Mouse (Mus musculus) forebrain, embryonic 10.5 days (tissue): ENCODE measurements around the gene Gm28778. TPM values are rescaled to one million over a fixed set of nuclear protein-coding genes. Genes with fewer than 3 reads are reported as not detected.
"Not testable (repeated sequence)": the region's sequence is repeated elsewhere in the genome, so short reads cannot be mapped to it uniquely, and the experiment has no call there.

ENCODE experiments used
- DNase-seq: peaks from one replicate; pipeline ENCODE4 v3.0.0-alpha.2; 2017; ENCODE audit warnings: low spot score; ENCODE audit errors: extremely low spot score
- H3K27ac ChIP-seq: fragments of 300-500 bp; sonication (generic); 2 replicates; pipeline ENCODE4 v1.5.1; 2016; ENCODE audit warnings: mild to moderate bottlenecking
- H3K27me3 ChIP-seq: fragments of 300-500 bp; sonication (generic); 2 replicates; pipeline ENCODE4 v1.6.1; 2016; ENCODE audit warnings: mild to moderate bottlenecking; ENCODE audit not compliant: poor library complexity, severe bottlenecking
- H3K36me3 ChIP-seq: fragments of 300-500 bp; sonication (generic); replicated peaks from 2 replicates; pipeline ENCODE4 v1.6.1; 2016; ENCODE audit warnings: mild to moderate bottlenecking, moderate library complexity
- H3K4me1 ChIP-seq: fragments of 300-500 bp; sonication (generic); 2 replicates; pipeline ENCODE4 v1.6.1; 2016
- H3K4me3 ChIP-seq: fragments of 300-500 bp; sonication (generic); 2 replicates; pipeline ENCODE4 v1.5.1; 2016; ENCODE audit warnings: mild to moderate bottlenecking, moderate library complexity
- H3K9me3 ChIP-seq: fragments of 300-500 bp; sonication (generic); 2 replicates; pipeline ENCODE4 v1.6.1; 2016; ENCODE audit warnings: mild to moderate bottlenecking, moderate library complexity
- WGBS: fragments of 180-500 bp; shearing (Covaris S2); methylation state at CpG from one replicate; pipeline ENCODE4 v1.1.7; 2016; 5-methylcytosine and 5-hydroxymethylcytosine counted together
- polyA plus RNA-seq: library from polyadenylated mRNA; unstranded; fragments of >200 nt; fragmentation: Nextera tagmentation; extraction: Ambion mirVana; gene quantifications from 2 replicates; pipeline ENCODE4 v1.2.1, GENCODE M21; 2016

Gm28778 gene
- polyA plus RNA-seq, 1 experiment from 2014 or later, result not detected

DNA sequence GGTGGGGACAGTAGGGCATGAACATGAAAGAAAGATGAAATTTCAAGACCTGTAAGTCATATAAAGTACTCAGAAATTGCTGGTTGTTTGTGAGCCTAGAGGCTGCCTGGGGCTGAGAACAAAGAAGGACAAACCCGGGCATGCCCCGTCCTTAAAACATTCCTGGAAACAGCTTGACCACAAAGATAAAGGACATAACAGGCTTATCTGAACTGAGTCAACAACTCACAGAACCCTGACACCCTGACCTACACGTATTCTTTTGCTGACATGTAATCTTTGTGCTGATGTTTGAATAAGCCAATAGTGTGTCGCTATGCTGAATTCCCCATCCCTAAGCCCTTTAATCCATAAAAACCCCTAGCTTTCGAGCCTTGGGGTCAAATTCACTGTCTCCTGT lies 36.6 kb downstream of the Gm28778 start:
- 79% methylated on average over 5 of the region's 5 CpGs for WGBS
- not testable (repeated sequence) for H3K36me3 ChIP-seq, DNase-seq, H3K4me1 ChIP-seq, H3K27ac ChIP-seq, H3K27me3 ChIP-seq, H3K4me3 ChIP-seq, H3K9me3 ChIP-seq

DNA sequence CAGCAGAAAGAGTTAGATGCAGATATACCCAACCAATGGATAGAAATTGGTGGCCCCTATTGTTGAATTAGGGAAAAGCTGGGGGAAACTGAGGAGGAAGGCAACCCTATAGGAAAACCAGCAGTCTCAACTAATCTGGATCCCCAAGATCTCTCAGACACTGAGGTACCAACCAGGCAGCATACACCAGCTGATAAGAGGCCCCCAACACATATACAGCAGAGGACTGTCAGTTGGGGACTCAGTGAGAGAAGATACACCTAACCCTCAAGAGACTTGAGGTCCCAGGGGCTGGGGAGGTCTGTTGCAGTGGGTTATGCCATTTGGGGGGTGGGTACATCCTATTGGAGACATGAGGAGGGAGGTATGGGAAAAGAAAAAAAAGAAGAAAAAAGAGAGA lies 38.6 kb downstream of the Gm28778 start:
- Histone ChIP-seq H3K4me3 (no peak overlapping the region), H3K27me3 (no peaks in the 10 kb centered on the region), H3K27ac (no peak overlapping the region), H3K9me3 (peaks cover under 1% of the 10 kb centered on the region; the same call in 1 of the 2 replicates), H3K4me1 (no peaks in the 10 kb centered on the region), H3K36me3 (peaks cover 4% of the 10 kb centered on the region)
- no peak for DNase-seq

DNA sequence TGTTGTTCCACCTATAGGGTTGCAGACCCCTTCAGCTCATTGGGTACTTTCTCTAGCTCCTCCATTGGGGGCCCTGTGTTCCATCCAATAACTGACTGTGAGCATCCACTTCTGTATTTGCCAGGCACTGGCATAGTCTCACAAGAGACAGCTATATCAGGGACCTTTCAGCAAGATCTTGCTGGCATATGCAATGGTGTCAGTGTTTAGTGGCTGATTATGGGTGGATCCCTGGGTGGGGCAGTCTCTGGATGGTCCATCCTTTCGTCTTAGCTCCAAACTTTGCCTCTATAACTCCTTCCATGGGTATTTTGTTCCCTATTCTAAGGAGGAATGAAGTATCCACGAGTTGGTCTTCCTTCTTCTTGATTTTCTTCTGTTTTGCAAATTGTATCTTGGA lies 40.5 kb downstream of the Gm28778 start:
- peaks cover 24% of the 10 kb centered on the region for H3K36me3 ChIP-seq
- H3K9me3 ChIP-seq, result peaks cover 19% of the 10 kb centered on the region; the same call in 1 of the 2 replicates
- not testable (repeated sequence) for H3K4me1 ChIP-seq, H3K27me3 ChIP-seq, H3K27ac ChIP-seq, DNase-seq, H3K4me3 ChIP-seq
- 77% methylated on average over 2 of the region's 2 CpGs for WGBS

DNA sequence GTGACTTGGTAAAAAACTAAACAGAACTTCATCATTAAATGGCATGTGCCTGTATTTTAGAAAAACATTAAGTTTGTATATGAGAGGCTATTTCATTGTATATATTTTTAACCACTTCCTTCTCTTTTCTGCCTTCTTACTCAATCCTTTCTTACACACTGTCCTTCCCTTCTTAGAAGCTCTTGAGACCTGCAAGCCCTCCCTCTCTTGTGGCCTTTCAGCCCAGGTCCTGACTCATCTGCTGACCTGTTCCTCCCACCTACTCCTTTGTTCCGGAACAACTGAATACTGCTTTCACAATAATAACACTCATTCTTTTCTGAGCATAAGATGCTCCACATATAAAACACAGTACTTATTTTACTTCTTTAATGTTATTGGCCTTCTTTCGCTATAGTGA lies 44.2 kb downstream of the Gm28778 start:
- H3K36me3 ChIP-seq, result peaks cover 60% of the 10 kb centered on the region

DNA sequence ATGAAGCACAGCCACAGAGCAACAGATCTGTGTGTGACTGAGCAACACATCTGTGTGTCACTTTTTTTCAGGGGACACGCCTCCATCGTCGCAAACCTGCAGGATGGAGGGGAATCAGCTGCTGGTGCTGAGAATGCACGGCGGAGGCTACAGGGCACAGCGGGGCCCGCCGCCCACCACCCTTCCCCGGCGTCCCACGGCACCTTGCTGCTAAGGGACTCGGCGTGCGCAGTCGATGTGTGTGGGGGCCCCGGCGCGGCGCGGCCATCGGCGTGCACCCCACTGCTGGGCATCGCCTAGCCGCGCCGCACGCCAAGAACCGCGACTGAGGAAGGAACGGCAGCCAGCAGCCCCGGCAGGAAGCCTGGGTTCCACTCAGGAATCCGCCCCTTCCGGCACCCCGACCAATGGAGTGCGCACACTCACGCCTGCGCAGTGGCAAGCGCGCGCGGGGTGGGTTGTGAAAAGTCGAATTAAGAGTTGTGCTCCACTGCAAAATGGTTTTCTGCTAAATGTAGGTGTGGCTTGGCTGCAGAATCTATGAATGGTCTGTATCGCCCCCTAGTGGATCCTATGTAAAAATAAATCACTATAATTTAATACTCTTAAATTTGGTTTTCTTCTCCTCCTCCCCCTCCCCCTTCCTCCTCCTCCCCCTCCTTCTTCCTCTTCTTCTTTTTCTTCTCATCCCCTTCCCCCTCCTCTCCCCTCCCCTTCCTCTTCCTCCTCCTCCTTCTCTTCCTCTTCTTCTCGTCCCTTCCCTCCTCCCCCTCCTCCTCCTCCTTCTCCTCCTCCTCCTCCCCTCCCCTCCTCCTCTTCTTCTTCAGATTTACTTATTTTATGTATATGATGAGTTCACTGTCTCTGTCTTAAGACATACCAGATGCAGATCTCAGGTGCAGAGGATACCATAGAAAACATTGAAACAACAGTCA lies 55.7 kb downstream of the Gm28778 start, which contains the start of the genes Asdurf, Gm28551 and Asnsd1:
TSS of gene Asdurf (minus strand) at position 293 of the 935 bp plus-strand sequence.
TSS of gene Gm28551 (minus strand) at position 341 of the 935 bp plus-strand sequence.
TSS of gene Asnsd1 (minus strand) at position 426 of the 935 bp plus-strand sequence.
- H3K9me3 ChIP-seq, result peaks cover 7% of the 10 kb centered on the region; the same call in 1 of the 2 replicates
- peak within 1 kb of the TSS; percentile 89 for H3K4me3 ChIP-seq
- H3K36me3 ChIP-seq, result peaks cover 26% of the 10 kb centered on the region
- peak within 1 kb of the TSS; percentile 95 for H3K27ac ChIP-seq
- WGBS, result under 1% methylated on average over 43 of the region's 44 CpGs
- no peaks in the 10 kb centered on the region for H3K27me3 ChIP-seq
- DNase-seq, result peak; percentile 95
- peaks cover 7% of the 10 kb centered on the region for H3K4me1 ChIP-seq

More for the DNA sequence above, 44.2 kb downstream of the Gm28778 start:
- H3K4me3 ChIP-seq, result no peak overlapping the region
- H3K4me1 ChIP-seq, result no peaks in the 10 kb centered on the region
- 95% methylated on average over 2 of the region's 2 CpGs for WGBS
- H3K27me3 ChIP-seq, result no peaks in the 10 kb centered on the region
- no peak overlapping the region for H3K27ac ChIP-seq
- no peak for DNase-seq
- H3K9me3 ChIP-seq, result peaks cover 19% of the 10 kb centered on the region; the same call in 1 of the 2 replicates

DNA sequence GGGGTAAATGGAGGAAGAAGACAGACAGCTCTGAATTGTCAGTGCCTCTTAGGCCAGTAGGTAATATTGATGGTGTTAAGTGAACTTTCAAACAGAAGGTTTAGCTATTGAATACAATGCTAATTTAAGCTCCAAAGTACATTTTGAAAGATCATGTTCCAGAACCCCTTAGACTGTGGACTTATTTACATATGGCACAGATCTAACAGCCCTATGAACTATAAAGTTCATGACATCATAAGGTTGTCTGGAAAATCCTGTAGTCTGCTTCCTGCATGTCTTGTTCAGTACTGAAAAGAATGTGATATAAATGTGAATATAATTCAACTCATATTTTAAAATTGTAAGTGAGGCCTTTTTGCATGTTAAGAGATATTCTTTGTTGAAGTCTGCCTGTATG lies 62.1 kb downstream of the Gm28778 start:
- Histone ChIP-seq H3K4me1 (no peaks in the 10 kb centered on the region), H3K9me3 (peaks cover 2% of the 10 kb centered on the region; the same call in 1 of the 2 replicates), H3K36me3 (no peaks in the 10 kb centered on the region), H3K4me3 (no peak overlapping the region), H3K27me3 (no peaks in the 10 kb centered on the region), H3K27ac (no peak overlapping the region)
- no peak for DNase-seq

Other genes with a start within 250 kb of the Gm28778 start
- 1.3 and 2.7 TPM in 2 replicates for gene Mstn, start 235.5 kb upstream of the Gm28778 start, polyA plus RNA-seq
- not detected in 2 replicates for gene 1700019A02Rik, start 109.5 kb upstream of the Gm28778 start, polyA plus RNA-seq
- gene Pms1, start 93 bp upstream of the Gm28778 start, polyA plus RNA-seq, result 29.4 and 30.1 TPM in 2 replicates
- 88.4 and 92.5 TPM in 2 replicates for gene Ormdl1, start within 50 bp of the Gm28778 start, polyA plus RNA-seq
- 33.8 and 34.1 TPM in 2 replicates for gene Osgepl1, start 16.5 kb downstream of the Gm28778 start, polyA plus RNA-seq
- gene Asdurf, start 55.5 kb downstream of the Gm28778 start, polyA plus RNA-seq, result not detected in 2 replicates
- gene Gm28551, start 55.6 kb downstream of the Gm28778 start, polyA plus RNA-seq, result 1.1 and 1.2 TPM in 2 replicates
- 94.4 and 97.1 TPM in 2 replicates for gene Asnsd1, start 55.6 kb downstream of the Gm28778 start, polyA plus RNA-seq